21 mouse cellular contexts compared by ENCODE assay signal in genomic region chr2:126601918-126602600, GRCm38 (mm10). TPM values are rescaled to one million over a fixed set of nuclear protein-coding genes. Genes with fewer than 3 reads are reported as not detected.
DNase-seq lines count a peak whose midpoint lies in the region; ATAC-seq and TF ChIP-seq lines count a peak whose summit lies in the region.
"Had no signal": no experiment of that assay in that cellular context is flagged by ENCODE, and none has a peak within 500 bp of the region (broad histone marks: within the 10 kb centered on the region; RNA-seq: fewer than 3 reads in every experiment).

No protein-coding gene starts in this region.

- TF ChIP-seq CTCF in spleen, adult 2 months (IDR thresholded peaks at IDR 0.05; ENCODE audit: extremely low read depth, insufficient read depth, insufficient read length, insufficient replicate concordance), result no peak

- peak in 1 of 2 experiments; percentile 57 for DNase-seq in spleen, adult 2 months (ENCODE audit: low read depth in 1 of 2, low spot score in 2 of 2)
- DNase-seq in spleen, postnatal 10 days (ENCODE audit: low spot score in 2 of 2), result no peak
- no peak for DNase-seq in cerebellum, adult 11 months
- no peak for DNase-seq in right cerebral cortex, postnatal 25 days
- DNase-seq in forebrain, embryonic 11.5 days (ENCODE audit: low spot score), result no peak
- DNase-seq: adrenal gland, postnatal 25 days; cerebellum, adult 9-10 months; gastrocnemius, postnatal 14 days; kidney, adult 18-20 months; layer of hippocampus, postnatal 36 days; lung, embryonic 14.5 days; lung, postnatal 36 days; thymus, postnatal 4 days had no signal

- ATAC-seq in common myeloid progenitor, adult 5-6 weeks (replicated peaks; ENCODE audit: low read depth, poor library complexity, severe bottlenecking), result peak; percentile 71
- peak; percentile 11; the same call in 1 of the 2 replicates for ATAC-seq in megakaryocyte-erythroid progenitor cell, adult 5-6 weeks (replicated peaks; ENCODE audit: low FRiP score, low TSS enrichment, poor library complexity, severe bottlenecking)
- ATAC-seq in forebrain, embryonic 11.5 days (replicated peaks; ENCODE audit: low FRiP score), result no peak
- ATAC-seq: forebrain, embryonic 15.5 days had no signal

- H3K4me3 ChIP-seq in spleen, adult 2 months (ENCODE audit: extremely low read depth, insufficient read depth, insufficient read length), result peak overlapping the region; percentile 48
- H3K4me3 ChIP-seq in forebrain, embryonic 11.5 days (ENCODE audit: low read depth, low read length), result no peak overlapping the region
- H3K4me3 ChIP-seq: embryonic facial prominence, embryonic 13.5 days; forebrain, embryonic 15.5 days; hindbrain, embryonic 10.5 days; layer of hippocampus, adult 2 months; midbrain, embryonic 12.5 days had no signal

- H3K27ac ChIP-seq in spleen, adult 2 months (ENCODE audit: insufficient read depth, low read length), result peak overlapping the region; percentile 51
- no peak overlapping the region for H3K27ac ChIP-seq in forebrain, embryonic 11.5 days (ENCODE audit: low read depth, low read length)
- H3K27ac ChIP-seq: embryonic facial prominence, embryonic 13.5 days; forebrain, embryonic 15.5 days; hindbrain, embryonic 10.5 days; kidney, postnatal 0 days; layer of hippocampus, adult 2 months; midbrain, embryonic 12.5 days had no signal

- no peak overlapping the region for H3K9ac ChIP-seq in forebrain, embryonic 11.5 days (ENCODE audit: low read length)
- H3K9ac ChIP-seq: embryonic facial prominence, embryonic 13.5 days; forebrain, embryonic 15.5 days; lung, embryonic 14.5 days; midbrain, embryonic 12.5 days had no signal

- 28% methylated on average over 14 of the region's 14 CpGs for WGBS in spleen, adult 2 months
- 91% methylated on average over 14 of the region's 14 CpGs for WGBS in forebrain, embryonic 11.5 days

- H3K36me3 ChIP-seq in spleen, adult 2 months (ENCODE audit: control insufficient read depth, insufficient read depth, low read length), result no peaks in the 10 kb centered on the region
- no peaks in the 10 kb centered on the region for H3K36me3 ChIP-seq in forebrain, embryonic 11.5 days (ENCODE audit: control insufficient read depth, insufficient read depth, low read length)
- H3K36me3 ChIP-seq: embryonic facial prominence, embryonic 13.5 days; forebrain, embryonic 15.5 days; hindbrain, embryonic 10.5 days; midbrain, embryonic 12.5 days had no signal

- no peak overlapping the region for H3K4me2 ChIP-seq in forebrain, embryonic 11.5 days (ENCODE audit: low read depth, low read length, severe bottlenecking)
- H3K4me2 ChIP-seq: embryonic facial prominence, embryonic 13.5 days; forebrain, embryonic 15.5 days; lung, embryonic 14.5 days; midbrain, embryonic 12.5 days had no signal

- H3K4me1 ChIP-seq in spleen, adult 2 months (ENCODE audit: control insufficient read depth, insufficient read depth, insufficient read length), result peaks cover 15% of the 10 kb centered on the region; the same call in 1 of the 2 replicates
- H3K4me1 ChIP-seq in forebrain, embryonic 11.5 days (replicated peaks; ENCODE audit: control insufficient read depth, insufficient read depth, low read length), result no peaks in the 10 kb centered on the region
- H3K4me1 ChIP-seq: forebrain, embryonic 15.5 days; hindbrain, embryonic 10.5 days; midbrain, embryonic 12.5 days had no signal

- no peaks in the 10 kb centered on the region for H3K27me3 ChIP-seq in spleen, adult 2 months (ENCODE audit: control insufficient read depth, insufficient read depth, low read length)
- no peaks in the 10 kb centered on the region for H3K27me3 ChIP-seq in forebrain, embryonic 11.5 days (ENCODE audit: control insufficient read depth, insufficient read depth, low read length)
- H3K27me3 ChIP-seq: forebrain, embryonic 15.5 days; midbrain, embryonic 12.5 days had no signal

- no peak for TF ChIP-seq POLR2A in spleen, adult 2 months (IDR thresholded peaks at IDR 0.05; ENCODE audit: low read depth, low read length)

- H3K9me3 ChIP-seq in forebrain, embryonic 11.5 days (ENCODE audit: control insufficient read depth, low read length), result no peaks in the 10 kb centered on the region
- H3K9me3 ChIP-seq: embryonic facial prominence, embryonic 13.5 days; forebrain, embryonic 15.5 days; hindbrain, embryonic 10.5 days; midbrain, embryonic 12.5 days had no signal

RNA-seq across cellular contexts. Expression of gene Hdc, which starts 17.0 kb away (rescaled TPM):
- 3.2 and 4.6 TPM in 2 replicates for polyA plus RNA-seq in spleen, adult 2 months (2012; rRNA removed)
- 16.9 and 19.1 TPM in 2 replicates for total RNA-seq in common myeloid progenitor, adult 5-6 weeks (2017)
- total RNA-seq in megakaryocyte-erythroid progenitor cell, adult 5-6 weeks (2014; fragmentation: Nextera tagmentation), result 0.92 and 1.3 TPM in 2 replicates
- total RNA-seq in megakaryocyte-erythroid progenitor cell, adult 5-6 weeks (2017), result 0.46 and 2.6 TPM in 2 replicates
- 0.72 and 0.75 TPM in 2 replicates for polyA plus RNA-seq in forebrain, embryonic 11.5 days (2014; fragmentation: Nextera tagmentation; extraction: Ambion mirVana)

RNA-seq across cellular contexts. Expression of gene Slc27a2, which starts 49.9 kb away (rescaled TPM):
- 0.31 and 0.57 TPM in 2 replicates for polyA plus RNA-seq in spleen, adult 2 months (2012; rRNA removed)
- total RNA-seq in common myeloid progenitor, adult 5-6 weeks (2017), result 0.55 and 0.68 TPM in 2 replicates
- total RNA-seq in megakaryocyte-erythroid progenitor cell, adult 5-6 weeks (2014; fragmentation: Nextera tagmentation), result 0.96 TPM in 1 of 2 replicates, not detected in the other
- total RNA-seq in megakaryocyte-erythroid progenitor cell, adult 5-6 weeks (2017), result not detected in 2 replicates
- 4.5 and 4.8 TPM in 2 replicates for polyA plus RNA-seq in forebrain, embryonic 11.5 days (2014; fragmentation: Nextera tagmentation; extraction: Ambion mirVana)
